Mouse (Mus musculus) retina, adult 2 months (tissue): ENCODE measurements around the gene Atp6ap2.
"Not testable (repeated sequence)": the region's sequence is repeated elsewhere in the genome, so short reads cannot be mapped to it uniquely, and the experiment has no call there.

ENCODE experiments used
- DNase-seq: peaks from one replicate; pipeline ENCODE4 v3.0.0-alpha.2; 2012; ENCODE audit warnings: low read depth, low spot score

Atp6ap2 gene

GRCm38 (mm10) chrX:12587192-12587957, at the start of gene Atp6ap2:
Gene Atp6ap2, plus strand, starts transcription at chrX:12587801.
- DNase-seq, result peak; percentile 85

- no peak for DNase-seq
Observed at GRCm38 (mm10) chrX:12544417-12544816, 43.2 kb upstream of the Atp6ap2 start.

GRCm38 (mm10) chrX:12557086-12557485, 30.5 kb upstream of the Atp6ap2 start:
- no peak for DNase-seq

GRCm38 (mm10) chrX:12571407-12571806, 16.2 kb upstream of the Atp6ap2 start:
- no peak for DNase-seq

- no peak for DNase-seq
Observed at GRCm38 (mm10) chrX:12577936-12578335, 9.7 kb upstream of the Atp6ap2 start.

GRCm38 (mm10) chrX:12578339-12578868, 9.2 kb upstream of the Atp6ap2 start:
- DNase-seq, result no peak

- DNase-seq, result no peak
Observed at GRCm38 (mm10) chrX:12583261-12583660, 4.3 kb upstream of the Atp6ap2 start.

- no peak for DNase-seq
Observed at GRCm38 (mm10) chrX:12587958-12588355, 356 bp downstream of the Atp6ap2 start.

- DNase-seq, result no peak
Observed at GRCm38 (mm10) chrX:12591401-12591943, 3.9 kb downstream of the Atp6ap2 start.

- no peak for DNase-seq
Observed at GRCm38 (mm10) chrX:12592011-12592410, 4.4 kb downstream of the Atp6ap2 start.

- DNase-seq, result no peak
Observed at GRCm38 (mm10) chrX:12593824-12594223, 6.2 kb downstream of the Atp6ap2 start.

GRCm38 (mm10) chrX:12610541-12610940, 22.9 kb downstream of the Atp6ap2 start:
- not testable (repeated sequence) for DNase-seq

GRCm38 (mm10) chrX:12611211-12611610, 23.6 kb downstream of the Atp6ap2 start:
- DNase-seq, result no peak

GRCm38 (mm10) chrX:12612360-12612759, 24.8 kb downstream of the Atp6ap2 start:
- DNase-seq, result not testable (repeated sequence)

- no peak for DNase-seq
Observed at GRCm38 (mm10) chrX:12625131-12625530, 37.5 kb downstream of the Atp6ap2 start.

GRCm38 (mm10) chrX:12644976-12645375, 57.4 kb downstream of the Atp6ap2 start:
- DNase-seq, result no peak

- peak; percentile 8 for DNase-seq
Observed at GRCm38 (mm10) chrX:12645531-12646304, 58.1 kb downstream of the Atp6ap2 start.

GRCm38 (mm10) chrX:12651906-12652305, 64.3 kb downstream of the Atp6ap2 start:
- no peak for DNase-seq

- no peak for DNase-seq
Observed at GRCm38 (mm10) chrX:12653879-12654278, 66.3 kb downstream of the Atp6ap2 start.
